Mouse (Mus musculus): Measurements from ENCODE around the gene Tprn. TPM values are rescaled to one million over a fixed set of nuclear protein-coding genes. Genes with fewer than 3 reads are reported as not detected.

Tprn gene
- total RNA-seq, 1 experiment, result 21.6 TPM

DNA sequence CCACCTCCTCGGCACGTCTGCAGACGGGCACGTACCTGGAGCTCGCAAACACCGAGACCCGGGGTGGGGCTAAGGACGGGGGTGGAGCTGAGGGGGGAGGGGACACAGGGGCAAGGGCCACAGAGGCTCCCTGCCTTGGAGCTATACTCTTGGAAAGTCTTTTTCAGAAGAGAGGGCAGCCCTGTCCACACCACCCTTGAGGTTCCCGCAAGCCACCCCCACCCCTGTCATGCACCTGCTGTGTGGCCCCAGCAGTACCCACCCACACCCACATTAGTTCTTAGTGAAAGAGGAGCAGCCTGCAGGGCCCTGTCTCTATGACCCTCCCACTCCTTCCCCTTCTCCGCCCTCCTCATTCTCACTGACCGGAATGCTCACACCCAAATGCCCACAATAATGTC lies 49.1 kb downstream of the Tprn start:
- H3K27ac ChIP-seq (ENCODE audit: insufficient read depth, low read depth, low read length, poor library complexity, severe bottlenecking), result no peak overlapping the region
- H3K4me1 ChIP-seq (ENCODE audit: control insufficient read depth in 2 of 2, insufficient read depth in 2 of 2, low read length in 2 of 2, poor library complexity in 1 of 2), result peaks cover 3 to 16% of the 10 kb centered on the region in 2 experiments; a peak in 3 of 4 replicates
- in situ Hi-C loops (cut with MboI; ENCODE audit: low sequenced_read_pairs in 2 of 2, unreplicated experiment in 2 of 2), result no loop called here
- no peak overlapping the region for H3K9ac ChIP-seq (ENCODE audit: insufficient read depth, low read depth, low read length, poor library complexity, severe bottlenecking)
- no peaks in the 10 kb centered on the region for H3K36me3 ChIP-seq (ENCODE audit: control insufficient read depth, insufficient read depth, low read length, poor library complexity, severe bottlenecking)
- no peak for DNase-seq (ENCODE audit: low read depth, low spot score)
- TF ChIP-seq CHD2 (IDR thresholded peaks at IDR 0.05; ENCODE audit: low read depth, low read length) (no peak), MAFK (IDR thresholded peaks at IDR 0.05; ENCODE audit: insufficient read depth, low read depth, low read length) (no peak), ZNF384 (IDR thresholded peaks at IDR 0.05; ENCODE audit: low read depth, low read length) (no peak), ZC3H11A (IDR thresholded peaks at IDR 0.05; ENCODE audit: borderline replicate concordance, low read depth, low read length) (no peak), HCFC1 (IDR thresholded peaks at IDR 0.05; ENCODE audit: borderline replicate concordance, insufficient read depth, low read length) (no peak)
- H3K9me3 ChIP-seq (ENCODE audit: control insufficient read depth, insufficient read depth, low read depth, low read length), result no peaks in the 10 kb centered on the region
- H3K4me3 ChIP-seq (ENCODE audit: insufficient read depth in 1 of 2, low read depth in 1 of 2, low read length in 2 of 2, poor library complexity in 1 of 2, severe bottlenecking in 1 of 2), result peak overlapping the region; percentile 64 to 82

DNA sequence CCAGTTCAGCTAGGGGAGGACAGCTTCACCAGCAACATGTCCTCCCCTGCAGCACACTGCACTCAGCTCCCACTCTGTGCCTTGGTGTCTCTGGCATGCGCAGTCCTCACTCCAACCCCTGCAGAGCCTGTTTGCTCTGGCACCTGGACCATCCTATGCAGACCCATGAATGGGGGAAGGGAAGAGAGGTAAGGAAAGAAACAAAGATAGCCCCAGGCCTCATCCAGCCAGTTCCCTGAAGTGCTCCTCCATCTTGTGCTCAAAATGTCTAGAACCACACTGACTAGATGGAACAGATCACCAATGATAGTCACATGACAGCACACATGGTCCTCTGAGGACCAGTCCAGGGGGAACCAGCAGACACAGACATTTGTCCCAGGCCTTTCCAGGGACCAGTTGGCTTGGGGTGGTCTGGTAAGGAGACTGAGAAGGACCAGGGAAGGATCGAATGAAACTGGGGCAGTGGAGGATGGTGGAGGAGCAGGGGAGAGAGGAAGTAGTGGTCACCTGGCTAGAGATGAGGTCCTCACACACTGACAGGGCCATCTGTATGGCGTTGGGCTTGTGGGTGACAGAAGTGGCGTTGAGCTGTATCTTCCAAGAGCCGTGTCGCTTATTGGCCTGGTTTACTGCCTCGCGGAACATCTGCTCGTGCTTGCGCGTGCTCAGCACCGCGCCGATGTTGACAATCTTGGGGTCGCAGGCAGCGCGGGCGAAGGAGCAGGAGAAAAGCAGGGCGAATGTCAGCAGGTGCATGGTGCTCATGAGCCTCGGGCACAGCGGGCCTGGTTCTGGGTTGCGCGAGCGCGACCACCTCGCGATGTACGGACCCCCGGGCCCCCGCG lies 55.9 kb downstream of the Tprn start:
- no peaks in the 10 kb centered on the region for H3K36me3 ChIP-seq (ENCODE audit: control insufficient read depth, insufficient read depth, low read length, poor library complexity, severe bottlenecking)
- H3K9ac ChIP-seq (ENCODE audit: insufficient read depth, low read depth, low read length, poor library complexity, severe bottlenecking), result no peak overlapping the region
- in situ Hi-C loops (cut with MboI; ENCODE audit: low sequenced_read_pairs in 2 of 2, unreplicated experiment in 2 of 2), result no loop called here
- peak overlapping the region; percentile 64 to 76 for H3K4me3 ChIP-seq (ENCODE audit: insufficient read depth in 1 of 2, low read depth in 1 of 2, low read length in 2 of 2, poor library complexity in 1 of 2, severe bottlenecking in 1 of 2)
- no peaks in the 10 kb centered on the region for H3K9me3 ChIP-seq (ENCODE audit: control insufficient read depth, insufficient read depth, low read depth, low read length)
- no peak overlapping the region for H3K27ac ChIP-seq (ENCODE audit: insufficient read depth, low read depth, low read length, poor library complexity, severe bottlenecking)
- H3K4me1 ChIP-seq (ENCODE audit: control insufficient read depth in 2 of 2, insufficient read depth in 2 of 2, low read length in 2 of 2, poor library complexity in 1 of 2), result peaks cover 3 to 4% of the 10 kb centered on the region in 2 experiments; a peak in 3 of 4 replicates
- no peak for TF ChIP-seq MAFK (IDR thresholded peaks at IDR 0.05; ENCODE audit: insufficient read depth, low read depth, low read length)
- no peak for TF ChIP-seq ZNF384 (IDR thresholded peaks at IDR 0.05; ENCODE audit: low read depth, low read length)
- TF ChIP-seq ZC3H11A (IDR thresholded peaks at IDR 0.05; ENCODE audit: borderline replicate concordance, low read depth, low read length), result no peak
- no peak for DNase-seq (ENCODE audit: low read depth, low spot score)

DNA sequence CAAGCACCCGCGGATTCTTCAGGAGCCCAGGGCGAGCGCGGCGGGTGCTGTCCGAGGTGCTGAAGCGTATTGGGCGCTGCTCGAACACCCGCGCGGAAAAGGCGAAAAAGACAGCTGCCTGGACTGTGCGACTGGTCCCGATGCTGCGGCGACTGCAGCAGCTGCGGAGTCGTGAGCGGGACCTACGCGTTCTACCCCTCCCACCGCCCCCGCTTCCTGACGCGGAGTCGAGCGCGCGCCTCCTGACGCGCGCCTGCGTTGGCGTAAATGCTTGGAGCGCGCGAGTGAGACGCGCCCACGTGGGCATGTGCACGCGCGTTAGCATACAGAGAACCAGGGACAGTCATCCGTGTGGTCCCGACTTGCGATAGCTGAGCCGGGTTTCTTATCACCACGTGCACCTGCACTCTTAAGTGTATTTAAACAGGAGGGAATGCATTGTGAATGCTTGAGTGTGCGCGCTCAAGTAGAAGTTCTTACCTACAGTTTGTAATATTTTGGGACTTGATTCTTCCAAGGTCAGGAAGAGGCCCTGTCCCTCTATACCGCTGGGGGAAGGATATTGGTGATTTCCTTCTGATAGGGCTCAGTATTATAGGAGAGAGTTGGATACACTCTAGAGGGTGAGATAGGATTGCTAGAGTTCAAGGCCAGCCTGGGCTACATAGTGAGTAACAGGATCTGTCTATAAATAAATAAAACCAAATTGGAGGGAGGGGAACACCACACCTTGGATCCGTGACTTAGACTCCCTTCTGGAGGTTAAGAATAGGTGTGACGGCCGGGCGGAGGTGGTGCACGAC lies 56.8 kb downstream of the Tprn start, which contains the start of gene Grin1:
Gene Grin1 (minus strand): TSS at position 217 of the 803 bp plus-strand sequence.
- peak; percentile 59 for DNase-seq (ENCODE audit: low read depth, low spot score)
- no peak for TF ChIP-seq CHD2 (IDR thresholded peaks at IDR 0.05; ENCODE audit: low read depth, low read length)
- TF ChIP-seq MAFK (IDR thresholded peaks at IDR 0.05; ENCODE audit: insufficient read depth, low read depth, low read length), result 0 out of 2 replicates have a peak, but pooled peaks have one; percentile 17
- TF ChIP-seq ZC3H11A (IDR thresholded peaks at IDR 0.05; ENCODE audit: borderline replicate concordance, low read depth, low read length), result no peak
- Histone ChIP-seq H3K9me3 (ENCODE audit: control insufficient read depth, insufficient read depth, low read depth, low read length) (no peaks in the 10 kb centered on the region), H3K27ac (ENCODE audit: insufficient read depth, low read depth, low read length, poor library complexity, severe bottlenecking) (no peak within 1 kb of the TSS), H3K4me3 (ENCODE audit: insufficient read depth in 1 of 2, low read depth in 1 of 2, low read length in 2 of 2, poor library complexity in 1 of 2, severe bottlenecking in 1 of 2) (peak within 1 kb of the TSS; percentile 64 to 76), H3K9ac (ENCODE audit: insufficient read depth, low read depth, low read length, poor library complexity, severe bottlenecking) (no peak within 1 kb of the TSS), H3K4me1 (ENCODE audit: control insufficient read depth in 2 of 2, insufficient read depth in 2 of 2, low read length in 2 of 2, poor library complexity in 1 of 2) (peaks cover 3 to 4% of the 10 kb centered on the region in 2 experiments; a peak in 3 of 4 replicates), H3K36me3 (ENCODE audit: control insufficient read depth, insufficient read depth, low read length, poor library complexity, severe bottlenecking) (no peaks in the 10 kb centered on the region)
- in situ Hi-C loops (cut with MboI; ENCODE audit: low sequenced_read_pairs in 2 of 2, unreplicated experiment in 2 of 2), result no loop called here

Other genes starting within 250 kb of the Tprn start
- gene Nsmf, start 208.3 kb upstream of the Tprn start, total RNA-seq (2012; rRNA removed), result 9.3 and 10.4 TPM in 2 replicates
- gene Entpd8, start 182.3 kb upstream of the Tprn start, total RNA-seq (2012; rRNA removed), result not detected in 2 replicates
- 0.22 TPM in 1 of 2 replicates, not detected in the other for gene Noxa1, start 167.5 kb upstream of the Tprn start, total RNA-seq (2012; rRNA removed)
- 1.9 and 2.1 TPM in 2 replicates for gene Nrarp, start 81.9 kb upstream of the Tprn start, total RNA-seq (2012; rRNA removed)
- gene Tor4a, start 65.7 kb upstream of the Tprn start, total RNA-seq (2012; rRNA removed), result 11.1 and 17.0 TPM in 2 replicates
- 50.9 and 60.9 TPM in 2 replicates for gene Nelfb, start 51.1 kb upstream of the Tprn start, total RNA-seq (2012; rRNA removed)
- 0.45 and 1.1 TPM in 2 replicates for gene Stpg3, start 48.0 kb upstream of the Tprn start, total RNA-seq (2012; rRNA removed)
- gene Fam166a, start 43.9 kb upstream of the Tprn start, total RNA-seq (2012; rRNA removed), result 0.49 and 0.74 TPM in 2 replicates
- gene Tubb4b, start 37.9 kb upstream of the Tprn start, total RNA-seq (2012; rRNA removed), result 745 and 819 TPM in 2 replicates
- 0.67 and 1.8 TPM in 2 replicates for gene Slc34a3, start 28.3 kb upstream of the Tprn start, total RNA-seq (2012; rRNA removed)
- gene Rnf224, start 25.8 kb upstream of the Tprn start, total RNA-seq (2012; rRNA removed), result 0.18 and 0.21 TPM in 2 replicates
- 4.8 and 6.1 TPM in 2 replicates for gene Rnf208, start 20.4 kb upstream of the Tprn start, total RNA-seq (2012; rRNA removed)
- gene Cysrt1, start 20.2 kb upstream of the Tprn start, total RNA-seq (2012; rRNA removed), result 0.58 and 0.63 TPM in 2 replicates
- gene AL732309.1, start 15.8 kb upstream of the Tprn start, total RNA-seq (2012; rRNA removed), result 14.5 and 32.9 TPM in 2 replicates
- 20.2 and 27.8 TPM in 2 replicates for gene Tmem203, start 7.2 kb upstream of the Tprn start, total RNA-seq (2012; rRNA removed)
- 52.4 and 70.6 TPM in 2 replicates for gene Ssna1, start 9.8 kb downstream of the Tprn start, total RNA-seq (2012; rRNA removed)
- gene Anapc2, start 9.9 kb downstream of the Tprn start, total RNA-seq (2012; rRNA removed), result 25.2 and 30.8 TPM in 2 replicates
- not detected in 2 replicates for gene Tmem210, start 25.5 kb downstream of the Tprn start, total RNA-seq (2012; rRNA removed)
- gene Lrrc26, start 27.3 kb downstream of the Tprn start, total RNA-seq (2012; rRNA removed), result 0.21 TPM in 1 of 2 replicates, not detected in the other
- gene Grin1, start 56.6 kb downstream of the Tprn start, total RNA-seq (2012; rRNA removed), result 2.5 and 8.3 TPM in 2 replicates
- gene Man1b1, start 69.7 kb downstream of the Tprn start, total RNA-seq (2012; rRNA removed), result 73.0 and 100 TPM in 2 replicates
- gene Dpp7, start 93.7 kb downstream of the Tprn start, total RNA-seq (2012; rRNA removed), result 60.2 and 141 TPM in 2 replicates
- gene Uap1l1, start 103.1 kb downstream of the Tprn start, total RNA-seq (2012; rRNA removed), result 18.7 and 22.0 TPM in 2 replicates
- gene Sapcd2, start 109.7 kb downstream of the Tprn start, total RNA-seq (2012; rRNA removed), result 34.4 and 53.8 TPM in 2 replicates
- 0.76 and 2.4 TPM in 2 replicates for gene Entpd2, start 133.3 kb downstream of the Tprn start, total RNA-seq (2012; rRNA removed)
- 28.3 and 43.8 TPM in 2 replicates for gene Npdc1, start 136.7 kb downstream of the Tprn start, total RNA-seq (2012; rRNA removed)
- gene Fut7, start 160.6 kb downstream of the Tprn start, total RNA-seq (2012; rRNA removed), result 0.37 TPM in 1 of 2 replicates, not detected in the other
- gene Abca2, start 166.1 kb downstream of the Tprn start, total RNA-seq (2012; rRNA removed), result 12.6 and 21.9 TPM in 2 replicates
- gene Clic3, start 194.2 kb downstream of the Tprn start, total RNA-seq (2012; rRNA removed), result 0.32 and 1.5 TPM in 2 replicates
- gene Paxx, start 198.5 kb downstream of the Tprn start, total RNA-seq (2012; rRNA removed), result 4.8 and 7.2 TPM in 2 replicates
- gene Ptgds, start 207.4 kb downstream of the Tprn start, total RNA-seq (2012; rRNA removed), result 0.98 and 1.3 TPM in 2 replicates
- not detected in 2 replicates for gene Lcn12, start 231.3 kb downstream of the Tprn start, total RNA-seq (2012; rRNA removed)
- 24.5 and 33.3 TPM in 2 replicates for gene Fbxw5, start 238.1 kb downstream of the Tprn start, total RNA-seq (2012; rRNA removed)
- 2.1 and 4.7 TPM in 2 replicates for gene C8g, start 239.1 kb downstream of the Tprn start, total RNA-seq (2012; rRNA removed)

Data from ES-E14 (cell line).